Mouse (Mus musculus): ENCODE results near the gene Col17a1. TPM values are rescaled to one million over a fixed set of nuclear protein-coding genes. Genes with fewer than 3 reads are reported as not detected.

Gene Col17a1
- polyA plus RNA-seq, 1 experiment from 2014 or later: 0.25 TPM

GRCm38 (mm10) chr19:47653173-47653572, 38.7 kb downstream of the Col17a1 start:
- DNase-seq (ENCODE audit: low spot score) (no peak), ATAC-seq (ENCODE audit: insufficient read depth, low FRiP score, low TSS enrichment) (no peak)
- Histone ChIP-seq H3K9me3 (ENCODE audit: control insufficient read depth, low read length) (no peaks in the 10 kb centered on the region), H3K27me3 (ENCODE audit: control insufficient read depth, insufficient read depth, low read length) (no peaks in the 10 kb centered on the region), H3K9ac (ENCODE audit: low read length) (no peak overlapping the region), H3K4me1 (ENCODE audit: control insufficient read depth, insufficient read depth, low read length) (no peaks in the 10 kb centered on the region), H3K4me3 (ENCODE audit: low read depth, low read length) (no peak overlapping the region), H3K27ac (ENCODE audit: low read depth, low read length) (no peak overlapping the region), H3K4me2 (ENCODE audit: low read depth) (no peak overlapping the region), H3K36me3 (ENCODE audit: control insufficient read depth, insufficient read depth, low read length) (no peaks in the 10 kb centered on the region)
- WGBS: 91% methylated on average over 8 of the region's 8 CpGs

DNA sequence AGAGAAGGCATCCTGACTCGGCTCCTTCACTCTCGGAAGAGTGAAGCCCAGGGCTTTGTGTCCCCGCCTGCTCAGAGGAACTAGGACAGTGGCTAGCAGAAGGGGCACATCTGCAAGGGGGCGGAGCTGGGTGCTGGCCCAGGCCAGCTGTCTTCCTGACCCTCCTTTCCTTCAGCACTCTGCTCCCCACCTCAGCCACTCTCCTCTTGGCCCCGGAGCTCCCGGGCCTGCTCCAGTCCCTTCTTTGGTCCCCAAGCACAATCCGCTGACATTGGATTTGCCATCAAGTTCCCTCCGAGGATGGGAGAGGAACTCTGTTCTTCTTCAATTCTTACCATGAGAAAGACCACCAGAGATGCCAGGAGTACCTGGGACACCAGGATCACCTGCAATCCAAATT, 39.6 kb downstream of the Col17a1 start:
- H3K27me3 ChIP-seq (ENCODE audit: control insufficient read depth, insufficient read depth, low read length): no peaks in the 10 kb centered on the region
- WGBS: 78% methylated on average over 8 of the region's 8 CpGs
- H3K9me3 ChIP-seq (ENCODE audit: control insufficient read depth, low read length): no peaks in the 10 kb centered on the region

DNA sequence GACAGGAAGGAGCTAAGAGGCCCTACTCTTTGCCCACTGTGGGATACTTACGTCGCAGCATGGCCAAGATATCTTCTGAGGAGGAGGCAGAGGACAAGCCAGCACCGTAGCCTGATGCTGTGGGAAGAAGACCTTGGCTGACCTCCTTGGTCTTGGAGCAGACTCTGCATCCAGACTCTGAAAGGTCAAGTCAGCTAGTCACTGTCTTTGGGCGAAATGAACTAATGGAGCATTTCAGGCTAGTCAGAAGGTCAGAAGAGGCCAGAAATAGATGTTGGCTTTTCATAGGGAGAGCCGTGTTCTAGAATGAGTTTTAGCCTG, 40.8 kb downstream of the Col17a1 start:
- Histone ChIP-seq H3K36me3 (ENCODE audit: control insufficient read depth, insufficient read depth, low read length) (no peaks in the 10 kb centered on the region), H3K9me3 (ENCODE audit: control insufficient read depth, low read length) (no peaks in the 10 kb centered on the region), H3K27ac (ENCODE audit: low read depth, low read length) (no peak overlapping the region), H3K4me3 (ENCODE audit: low read depth, low read length) (no peak overlapping the region), H3K9ac (ENCODE audit: low read length) (no peak overlapping the region), H3K4me2 (ENCODE audit: low read depth) (no peak overlapping the region), H3K4me1 (ENCODE audit: control insufficient read depth, insufficient read depth, low read length) (no peaks in the 10 kb centered on the region), H3K27me3 (ENCODE audit: control insufficient read depth, insufficient read depth, low read length) (no peaks in the 10 kb centered on the region)
- ATAC-seq (ENCODE audit: insufficient read depth, low FRiP score, low TSS enrichment): no peak
- no peak for DNase-seq (ENCODE audit: low spot score)
- WGBS: 92% methylated on average over 5 of the region's 5 CpGs

More for the DNA sequence above, 39.6 kb downstream of the Col17a1 start:
- no peaks in the 10 kb centered on the region for H3K4me1 ChIP-seq (ENCODE audit: control insufficient read depth, insufficient read depth, low read length)
- ATAC-seq (ENCODE audit: insufficient read depth, low FRiP score, low TSS enrichment): no peak
- H3K36me3 ChIP-seq (ENCODE audit: control insufficient read depth, insufficient read depth, low read length): no peaks in the 10 kb centered on the region
- no peak for DNase-seq (ENCODE audit: low spot score)
- no peak overlapping the region for H3K27ac ChIP-seq (ENCODE audit: low read depth, low read length)
- H3K4me3 ChIP-seq (ENCODE audit: low read depth, low read length): no peak overlapping the region
- H3K9ac ChIP-seq (ENCODE audit: low read length): no peak overlapping the region
- H3K4me2 ChIP-seq (ENCODE audit: low read depth): no peak overlapping the region

DNA sequence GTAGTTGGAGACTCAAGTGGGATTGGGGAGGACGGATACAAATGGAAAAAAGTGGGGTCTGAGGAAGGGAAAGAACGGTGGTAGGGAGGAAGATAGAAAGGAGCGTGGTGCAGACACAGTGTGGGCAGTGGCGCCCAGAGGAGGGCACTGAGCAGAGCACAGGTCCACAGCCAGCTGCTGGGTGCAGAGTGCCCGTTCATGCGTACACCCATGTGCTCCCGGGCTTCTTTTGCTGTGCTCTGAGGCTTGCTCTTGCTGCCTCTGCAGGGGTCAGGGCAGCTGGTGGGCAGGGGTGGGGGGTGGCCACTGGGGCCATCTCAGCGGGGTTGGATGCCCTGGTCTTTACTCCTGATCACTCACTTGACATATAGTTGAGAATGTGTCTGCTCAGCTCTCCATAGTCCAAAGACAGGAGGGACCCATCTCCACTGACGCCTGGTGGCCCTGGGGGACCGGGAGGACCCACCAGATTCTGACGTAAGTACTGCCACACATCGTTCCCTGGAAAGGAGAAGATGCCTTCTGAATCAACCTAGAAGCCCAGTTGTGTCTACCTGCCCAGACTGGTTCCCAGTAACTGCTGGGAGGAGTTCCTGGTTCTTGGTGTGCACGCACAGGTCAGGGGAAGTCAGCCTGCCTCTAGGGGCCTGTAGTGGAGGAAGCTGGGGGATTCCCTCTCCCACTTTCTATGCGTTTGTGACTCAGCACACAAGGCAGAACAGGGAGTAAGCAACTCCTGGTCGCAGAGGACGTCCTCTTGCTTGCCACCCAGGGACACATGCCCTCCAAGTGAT, 41.3 kb downstream of the Col17a1 start:
- no peaks in the 10 kb centered on the region for H3K4me1 ChIP-seq (ENCODE audit: control insufficient read depth, insufficient read depth, low read length)
- H3K27me3 ChIP-seq (ENCODE audit: control insufficient read depth, insufficient read depth, low read length): no peaks in the 10 kb centered on the region
- H3K4me2 ChIP-seq (ENCODE audit: low read depth): no peak overlapping the region
- WGBS: 92% methylated on average over 16 of the region's 16 CpGs
- no peaks in the 10 kb centered on the region for H3K9me3 ChIP-seq (ENCODE audit: control insufficient read depth, low read length)
- H3K27ac ChIP-seq (ENCODE audit: low read depth, low read length): no peak overlapping the region
- H3K9ac ChIP-seq (ENCODE audit: low read length): no peak overlapping the region
- no peak overlapping the region for H3K4me3 ChIP-seq (ENCODE audit: low read depth, low read length)
- ATAC-seq (ENCODE audit: insufficient read depth, low FRiP score, low TSS enrichment) (no peak), DNase-seq (ENCODE audit: low spot score) (no peak)
- H3K36me3 ChIP-seq (ENCODE audit: control insufficient read depth, insufficient read depth, low read length): no peaks in the 10 kb centered on the region

DNA sequence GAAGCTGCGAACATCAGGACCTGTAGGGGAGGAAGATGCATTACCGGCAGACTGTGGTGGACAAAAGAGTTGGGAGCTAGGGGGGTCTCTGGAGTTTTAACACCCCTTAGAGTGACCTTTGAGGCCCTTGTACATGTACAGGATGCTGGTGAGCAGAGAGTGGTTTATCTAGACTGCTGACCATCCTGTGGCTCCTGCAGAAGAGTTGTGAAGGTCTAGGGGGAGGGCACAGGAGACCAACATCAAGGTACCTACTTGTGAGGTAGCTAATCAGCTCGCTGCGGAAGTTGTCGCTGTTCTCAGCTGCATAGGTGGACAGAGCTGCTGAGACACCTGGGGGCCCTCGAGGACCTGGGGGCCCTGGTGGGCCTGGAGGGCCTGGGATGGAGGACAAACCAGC, 42.8 kb downstream of the Col17a1 start:
- Histone ChIP-seq H3K4me2 (ENCODE audit: low read depth) (no peak overlapping the region), H3K27me3 (ENCODE audit: control insufficient read depth, insufficient read depth, low read length) (no peaks in the 10 kb centered on the region), H3K4me1 (ENCODE audit: control insufficient read depth, insufficient read depth, low read length) (no peaks in the 10 kb centered on the region), H3K27ac (ENCODE audit: low read depth, low read length) (no peak overlapping the region), H3K9ac (ENCODE audit: low read length) (no peak overlapping the region), H3K4me3 (ENCODE audit: low read depth, low read length) (no peak overlapping the region), H3K36me3 (ENCODE audit: control insufficient read depth, insufficient read depth, low read length) (no peaks in the 10 kb centered on the region), H3K9me3 (ENCODE audit: control insufficient read depth, low read length) (no peaks in the 10 kb centered on the region)
- 96% methylated on average over 6 of the region's 6 CpGs for WGBS
- no peak for ATAC-seq (ENCODE audit: insufficient read depth, low FRiP score, low TSS enrichment)
- DNase-seq (ENCODE audit: low spot score): no peak

GRCm38 (mm10) chr19:47646508-47647120, 45.3 kb downstream of the Col17a1 start:
- WGBS: 93% methylated on average over 6 of the region's 6 CpGs

GRCm38 (mm10) chr19:47645583-47645982, 46.3 kb downstream of the Col17a1 start:
- H3K9ac ChIP-seq (ENCODE audit: low read length): no peak overlapping the region
- no peak for ATAC-seq (ENCODE audit: insufficient read depth, low FRiP score, low TSS enrichment)
- WGBS: 81% methylated on average over 6 of the region's 6 CpGs
- no peak overlapping the region for H3K4me2 ChIP-seq (ENCODE audit: low read depth)
- no peak overlapping the region for H3K27ac ChIP-seq (ENCODE audit: low read depth, low read length)
- DNase-seq (ENCODE audit: low spot score): no peak
- H3K9me3 ChIP-seq (ENCODE audit: control insufficient read depth, low read length): no peaks in the 10 kb centered on the region
- H3K36me3 ChIP-seq (ENCODE audit: control insufficient read depth, insufficient read depth, low read length): 0 out of 2 replicates have a peak, but pooled peaks cover 4% of the 10 kb centered on the region
- no peaks in the 10 kb centered on the region for H3K4me1 ChIP-seq (ENCODE audit: control insufficient read depth, insufficient read depth, low read length)
- no peak overlapping the region for H3K4me3 ChIP-seq (ENCODE audit: low read depth, low read length)
- no peaks in the 10 kb centered on the region for H3K27me3 ChIP-seq (ENCODE audit: control insufficient read depth, insufficient read depth, low read length)

More at GRCm38 (mm10) chr19:47646508-47647120, 45.3 kb downstream of the Col17a1 start:
- no peaks in the 10 kb centered on the region for H3K4me1 ChIP-seq (ENCODE audit: control insufficient read depth, insufficient read depth, low read length)
- no peak for DNase-seq (ENCODE audit: low spot score)
- H3K27me3 ChIP-seq (ENCODE audit: control insufficient read depth, insufficient read depth, low read length): no peaks in the 10 kb centered on the region
- H3K36me3 ChIP-seq (ENCODE audit: control insufficient read depth, insufficient read depth, low read length): no peaks in the 10 kb centered on the region
- no peaks in the 10 kb centered on the region for H3K9me3 ChIP-seq (ENCODE audit: control insufficient read depth, low read length)
- ATAC-seq (ENCODE audit: insufficient read depth, low FRiP score, low TSS enrichment): no peak
- H3K4me3 ChIP-seq (ENCODE audit: low read depth, low read length): no peak overlapping the region
- no peak overlapping the region for H3K4me2 ChIP-seq (ENCODE audit: low read depth)
- no peak overlapping the region for H3K9ac ChIP-seq (ENCODE audit: low read length)
- H3K27ac ChIP-seq (ENCODE audit: low read depth, low read length): no peak overlapping the region

- Histone ChIP-seq H3K9me3 (ENCODE audit: control insufficient read depth, low read length) (no peaks in the 10 kb centered on the region), H3K4me2 (ENCODE audit: low read depth) (no peak overlapping the region), H3K4me1 (ENCODE audit: control insufficient read depth, insufficient read depth, low read length) (no peaks in the 10 kb centered on the region), H3K4me3 (ENCODE audit: low read depth, low read length) (no peak overlapping the region), H3K36me3 (ENCODE audit: control insufficient read depth, insufficient read depth, low read length) (0 out of 2 replicates have a peak, but pooled peaks cover 7% of the 10 kb centered on the region), H3K9ac (ENCODE audit: low read length) (no peak overlapping the region), H3K27ac (ENCODE audit: low read depth, low read length) (no peak overlapping the region), H3K27me3 (ENCODE audit: control insufficient read depth, insufficient read depth, low read length) (no peaks in the 10 kb centered on the region)
- 83% methylated on average over 2 of the region's 2 CpGs for WGBS
- no peak for ATAC-seq (ENCODE audit: insufficient read depth, low FRiP score, low TSS enrichment)
- no peak for DNase-seq (ENCODE audit: low spot score)
Observed at GRCm38 (mm10) chr19:47643910-47644309, 48.0 kb downstream of the Col17a1 start.

DNA sequence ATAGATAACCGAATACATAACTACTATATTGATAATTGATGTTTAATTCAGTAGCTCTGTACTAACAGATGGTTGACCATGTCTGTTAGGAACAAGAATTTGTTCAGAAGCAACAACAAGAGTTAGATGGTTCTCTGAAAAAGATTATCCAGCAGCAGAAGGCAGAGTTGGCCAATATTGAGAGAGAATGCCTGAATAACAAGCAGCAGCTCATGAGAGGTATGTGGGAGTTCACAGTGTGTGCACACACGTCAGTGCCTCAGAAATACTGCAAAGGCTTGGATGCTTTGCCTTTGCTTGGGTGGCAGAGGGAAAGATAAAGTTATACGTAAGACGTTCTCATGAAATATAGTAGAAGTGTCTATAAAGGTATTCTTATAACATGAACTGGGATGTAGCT, 56.5 kb downstream of the Col17a1 start:
- Histone ChIP-seq H3K4me1 (ENCODE audit: control insufficient read depth, insufficient read depth, low read length) (no peaks in the 10 kb centered on the region), H3K36me3 (ENCODE audit: control insufficient read depth, insufficient read depth, low read length) (0 out of 2 replicates have a peak, but pooled peaks cover 4% of the 10 kb centered on the region), H3K9ac (ENCODE audit: low read length) (no peak overlapping the region), H3K27ac (ENCODE audit: low read depth, low read length) (no peak overlapping the region), H3K4me2 (ENCODE audit: low read depth) (no peak overlapping the region), H3K27me3 (ENCODE audit: control insufficient read depth, insufficient read depth, low read length) (no peaks in the 10 kb centered on the region), H3K4me3 (ENCODE audit: low read depth, low read length) (no peak overlapping the region), H3K9me3 (ENCODE audit: control insufficient read depth, low read length) (no peaks in the 10 kb centered on the region)
- ATAC-seq (ENCODE audit: insufficient read depth, low FRiP score, low TSS enrichment) (no peak), DNase-seq (ENCODE audit: low spot score) (no peak)
- WGBS: 94% methylated on average over 4 of the region's 4 CpGs

Data from neural tube, embryonic 11.5 days (tissue).